Mouse (Mus musculus): ENCODE data around the gene Nrxn1. TPM values are rescaled to one million over a fixed set of nuclear protein-coding genes. Genes with fewer than 3 reads are reported as not detected.

The Nrxn1 gene
- total RNA-seq, 2 experiments from 2014 or later: 660 to 736 TPM

DNA sequence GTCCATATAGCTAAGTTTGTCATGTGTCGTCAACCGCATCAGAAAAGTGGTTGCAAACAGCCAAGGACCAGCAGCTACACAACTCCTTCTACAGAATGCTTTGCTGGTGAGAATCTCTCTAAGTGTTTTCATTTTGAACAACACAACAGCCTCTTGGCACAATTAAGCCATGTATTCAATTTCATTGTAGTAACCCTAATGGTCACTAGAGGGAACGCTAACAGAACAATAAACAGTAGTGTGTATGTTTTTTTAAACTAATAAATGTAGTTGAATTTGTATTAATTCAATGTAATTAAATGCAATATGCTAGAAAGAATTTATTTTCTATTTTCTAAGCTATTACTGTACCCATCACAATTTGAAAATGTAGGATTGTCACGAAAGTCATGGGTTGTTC lies 471.0 kb downstream of the Nrxn1 start:
- intact Hi-C loops (cut with DNase I): loop anchor here (10.0 kb wide), 2 partner anchors 183 to 463 kb away; no protein-coding TSS in a partner anchor
- no peak for DNase-seq (ENCODE audit: low spot score in 2 of 2)

DNA sequence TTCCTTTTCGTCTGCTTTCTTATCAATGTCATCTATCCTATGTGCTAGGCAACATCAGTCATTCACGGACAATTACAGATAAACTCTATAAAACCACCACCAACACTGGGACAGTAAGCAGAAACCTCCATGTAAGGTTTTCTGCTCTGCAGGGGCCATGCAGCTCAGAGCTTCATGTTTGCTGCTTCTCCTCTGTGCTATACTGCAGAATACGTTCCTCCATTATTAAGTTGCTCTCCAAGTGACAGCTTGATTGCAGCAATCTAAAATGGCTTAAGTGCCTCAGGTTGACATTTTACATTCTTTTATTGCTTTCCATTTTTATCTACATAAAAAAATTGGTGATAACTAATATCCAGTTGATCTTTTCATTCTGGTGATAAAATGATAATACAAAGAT lies 477.9 kb downstream of the Nrxn1 start:
- no peak for DNase-seq (ENCODE audit: low spot score in 2 of 2)
- intact Hi-C loops (cut with DNase I): no loop called here

DNA sequence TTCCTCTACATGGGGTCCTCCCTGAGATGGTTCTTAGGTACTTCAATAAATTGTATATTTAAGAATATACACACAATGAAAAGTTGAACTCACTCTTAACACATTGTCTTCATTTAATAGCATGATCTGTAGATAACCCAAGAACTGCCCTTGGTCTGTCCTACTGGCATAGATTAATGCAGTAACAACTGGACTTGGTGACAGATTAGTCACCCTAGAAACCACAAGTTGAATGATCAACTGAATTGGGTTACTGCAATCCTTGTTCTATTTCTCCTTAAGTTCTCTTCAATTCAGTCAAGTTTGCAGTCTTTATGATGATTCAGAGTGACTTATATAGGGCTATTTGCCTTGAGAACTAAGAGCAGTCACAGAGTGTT lies 485.5 kb downstream of the Nrxn1 start:
- intact Hi-C loops (cut with DNase I): no loop called here
- DNase-seq (ENCODE audit: low spot score in 2 of 2): no peak

DNA sequence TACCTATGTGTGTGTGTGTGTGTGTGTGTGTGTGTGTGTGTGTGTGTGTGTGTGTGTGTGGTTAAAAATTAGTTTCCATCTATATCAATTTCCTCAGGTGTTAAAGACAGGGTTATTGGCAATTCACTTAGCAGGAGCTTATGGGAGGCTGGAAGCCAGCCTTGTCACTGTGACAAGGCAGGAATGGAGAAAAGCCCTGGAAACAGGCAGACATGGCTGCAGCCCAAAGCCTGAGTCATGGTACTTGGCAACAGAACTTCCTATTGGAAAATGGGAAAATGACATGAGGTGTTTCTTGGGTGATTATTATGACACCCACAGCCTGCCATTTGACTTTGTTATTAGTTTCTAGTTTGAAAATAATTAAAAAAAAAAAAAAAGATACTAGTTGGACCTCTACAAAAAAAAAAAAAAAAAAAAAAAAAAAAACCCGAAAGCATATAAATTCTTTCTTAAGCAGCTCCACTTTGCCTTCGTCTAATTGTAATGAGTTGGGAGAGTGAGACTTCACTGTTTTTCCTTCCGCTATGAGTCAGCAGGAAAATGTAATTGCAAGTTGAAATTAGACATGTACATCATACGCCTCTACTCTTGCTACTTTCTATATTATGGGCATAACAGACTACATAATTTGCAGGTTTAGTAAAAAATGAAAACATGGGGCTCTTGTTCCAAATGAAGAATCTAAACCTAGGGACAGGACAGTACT lies 486.0 kb downstream of the Nrxn1 start:
- DNase-seq (ENCODE audit: low spot score in 2 of 2): peak; percentile 69 to 72
- intact Hi-C loops (cut with DNase I): no loop called here

DNA sequence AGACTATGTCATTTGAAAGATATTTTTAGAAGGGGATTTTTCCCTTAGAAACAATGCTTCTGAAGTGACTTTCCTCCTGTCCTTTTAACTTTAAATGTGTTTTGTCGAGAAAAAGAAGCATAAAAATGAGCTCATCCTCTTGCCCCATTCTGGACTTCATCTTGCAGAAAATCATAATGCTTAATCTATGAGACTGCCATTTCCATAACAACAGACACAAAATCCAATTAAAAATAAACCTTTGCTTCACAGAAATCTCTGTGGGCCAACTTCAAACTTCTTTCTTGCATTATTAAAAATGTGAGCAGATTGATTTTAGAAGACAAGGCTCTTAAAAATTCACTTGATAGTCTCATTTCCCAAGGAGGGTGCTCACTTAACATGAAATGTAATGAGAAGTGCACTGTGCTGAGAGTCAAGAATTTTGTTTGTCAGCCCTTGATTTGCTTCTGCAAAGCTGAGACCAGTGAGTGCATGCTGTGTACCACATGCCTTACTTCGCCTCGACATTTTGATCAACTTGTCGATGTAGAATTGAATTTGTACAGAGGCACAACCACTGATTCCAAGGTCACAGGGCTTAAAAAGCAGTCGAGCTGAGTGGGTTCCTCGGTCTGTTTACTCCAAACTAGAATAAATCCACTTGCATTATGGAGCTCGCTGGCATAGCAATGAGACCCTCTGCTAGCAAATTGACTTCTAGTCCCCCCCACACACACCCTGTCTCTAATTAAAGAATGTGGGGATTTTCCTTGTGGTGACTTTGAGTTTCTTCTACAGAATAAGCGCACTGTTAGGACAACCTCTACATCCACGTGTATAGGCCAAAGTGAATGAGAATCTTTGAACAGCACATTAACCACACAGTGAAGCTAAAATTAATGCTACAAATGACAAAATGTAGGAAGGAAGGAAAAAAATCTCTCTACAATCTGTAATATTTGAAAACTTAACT lies 493.0 kb downstream of the Nrxn1 start:
- intact Hi-C loops (cut with DNase I): no loop called here

DNA sequence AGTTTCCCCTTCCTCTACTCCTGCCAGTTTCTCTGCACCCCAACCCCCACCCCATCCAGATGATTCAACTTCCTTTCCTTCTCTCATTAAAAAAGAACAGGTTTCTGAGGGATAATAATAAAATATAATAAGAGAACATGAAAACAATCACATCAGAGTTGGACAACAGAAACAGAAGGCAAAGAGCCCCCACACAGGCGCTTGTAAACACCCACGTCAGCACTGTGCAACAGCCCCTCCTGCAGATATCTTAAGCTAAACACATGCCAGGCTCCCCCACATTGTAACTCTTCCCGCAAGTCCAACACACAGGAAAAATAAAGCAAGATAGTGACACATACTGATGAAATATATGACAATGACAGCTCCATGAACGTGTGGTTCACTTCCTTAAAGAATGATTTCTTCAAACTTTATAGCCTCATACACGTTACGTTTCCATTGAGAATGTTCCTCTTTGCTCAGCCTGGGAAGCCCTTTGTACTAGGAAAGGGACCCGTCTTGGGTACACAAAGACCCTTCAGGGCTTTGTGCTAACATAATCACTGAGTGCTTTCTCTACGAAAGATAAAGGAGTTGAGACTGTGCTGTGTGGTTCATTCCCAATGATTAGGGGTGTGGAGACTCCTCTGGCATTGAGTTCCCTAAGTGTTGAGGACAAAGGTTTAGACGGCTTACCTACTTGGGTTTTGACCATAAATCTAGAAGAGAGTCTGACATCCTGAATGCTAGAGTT lies 497.9 kb downstream of the Nrxn1 start:
- intact Hi-C loops (cut with DNase I): no loop called here
- DNase-seq (ENCODE audit: low spot score in 2 of 2): peak in 1 of 2 experiments; percentile 33

More for the DNA sequence above, 493.0 kb downstream of the Nrxn1 start:
- no peak for DNase-seq (ENCODE audit: low spot score in 2 of 2)

DNA sequence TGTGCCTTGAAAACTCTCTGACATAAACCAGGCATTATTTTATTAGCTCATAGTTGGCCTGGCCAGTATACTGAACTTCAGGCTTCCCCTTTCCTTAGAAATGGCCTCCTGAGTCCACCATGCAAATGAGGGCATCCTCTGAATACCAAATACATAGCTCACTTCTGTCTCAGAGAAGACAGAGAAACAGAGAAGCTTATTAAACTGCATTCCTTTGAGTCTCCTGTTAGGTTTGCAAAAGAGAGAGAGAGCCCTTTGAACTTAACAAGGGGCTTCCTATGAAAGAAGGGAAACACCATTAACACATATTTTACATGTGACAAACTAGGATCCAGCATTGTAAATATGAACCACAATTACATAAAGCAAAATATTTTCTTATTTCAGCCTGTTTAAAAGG lies 506.0 kb downstream of the Nrxn1 start:
- DNase-seq (ENCODE audit: low spot score in 2 of 2): no peak
- intact Hi-C loops (cut with DNase I): loop anchor here (10.0 kb wide), 1 partner anchor 1632 kb away; no protein-coding TSS in a partner anchor

DNA sequence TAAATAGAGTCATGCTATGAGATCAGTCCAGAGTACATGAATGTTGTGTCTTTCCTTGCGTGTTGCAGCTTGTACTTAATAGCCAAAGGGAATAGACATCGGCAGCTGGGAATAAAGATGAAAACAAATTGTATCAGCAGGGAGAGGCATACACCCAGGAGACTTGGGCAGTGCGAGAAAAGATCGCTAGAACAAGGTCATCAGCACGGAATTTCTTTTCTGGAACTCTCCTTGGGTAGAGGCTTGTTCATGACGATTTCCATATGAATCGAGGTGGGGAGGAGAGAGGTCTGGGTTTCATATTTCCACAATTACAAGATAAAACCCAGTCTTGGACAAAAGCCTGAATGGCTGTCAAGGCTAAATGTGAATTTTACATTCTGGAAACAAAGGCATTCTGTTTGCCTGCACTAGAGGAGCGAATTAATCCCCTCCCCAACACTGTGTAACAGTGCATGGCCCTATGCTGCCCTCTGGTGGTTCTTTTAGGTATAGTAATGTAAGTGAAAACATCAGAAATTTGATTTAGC lies 508.1 kb downstream of the Nrxn1 start:
- intact Hi-C loops (cut with DNase I): loop anchor here (5.0 to 10.0 kb wide), 3 partner anchors 132 to 1630 kb away; no protein-coding TSS in a partner anchor
- peak; percentile 75 to 90 for DNase-seq (ENCODE audit: low spot score in 2 of 2)

DNA sequence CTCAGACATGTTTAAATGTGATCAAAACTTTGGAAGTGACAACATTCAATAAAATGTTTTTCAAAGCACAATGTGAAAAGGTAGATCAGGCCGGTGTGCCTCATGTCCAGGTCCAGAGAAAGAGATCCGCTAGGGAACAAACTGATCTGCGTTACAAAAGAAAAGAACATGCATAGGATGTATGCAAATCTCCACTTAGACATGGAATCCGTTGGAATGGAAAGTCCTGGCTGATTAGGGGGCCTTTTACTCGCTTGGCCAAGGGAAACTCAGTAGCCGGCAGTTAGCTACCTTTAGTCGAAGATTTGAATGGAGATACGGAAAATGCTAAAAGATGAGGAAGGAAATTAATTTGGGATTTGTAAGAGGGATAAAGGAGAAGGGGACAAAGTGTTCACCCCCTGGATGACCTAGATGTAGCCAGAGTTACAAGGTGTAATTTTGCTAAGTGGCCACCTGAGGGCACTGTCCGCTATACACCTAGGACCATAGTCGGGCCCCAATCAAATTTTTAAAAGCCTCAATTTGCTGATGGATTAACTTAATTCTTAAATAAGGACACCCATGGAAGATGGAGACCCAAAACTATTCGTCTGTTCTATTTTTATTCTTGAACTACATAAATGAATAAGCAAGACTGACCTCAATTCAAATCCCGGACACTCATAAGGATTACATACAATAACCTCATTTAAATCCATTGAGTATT lies 508.9 kb downstream of the Nrxn1 start:
- intact Hi-C loops (cut with DNase I): loop anchor here (5.0 to 10.0 kb wide), 3 partner anchors 132 to 1629 kb away; no protein-coding TSS in a partner anchor
- DNase-seq (ENCODE audit: low spot score in 2 of 2): no peak

DNA sequence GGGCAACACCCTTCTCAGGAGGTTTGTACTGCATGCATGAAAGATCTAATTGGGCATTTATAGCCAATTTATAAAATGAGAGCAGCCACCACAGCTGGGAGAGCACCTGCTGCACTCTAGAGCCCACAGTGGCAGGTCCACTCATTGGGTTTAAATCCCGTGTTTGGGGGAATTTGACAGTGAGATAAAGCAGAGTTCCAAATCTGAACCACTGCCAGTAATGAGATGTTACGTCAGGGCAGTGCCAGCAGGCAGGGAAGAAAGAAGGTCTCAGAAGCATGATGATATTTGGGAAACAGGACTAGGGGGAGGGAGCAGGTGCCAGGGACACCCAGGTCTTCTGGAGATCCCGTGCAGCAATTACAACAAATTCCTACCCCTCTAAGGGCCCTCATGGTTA lies 509.7 kb downstream of the Nrxn1 start:
- intact Hi-C loops (cut with DNase I): loop anchor here (5.0 to 10.0 kb wide), 3 partner anchors 131 to 1628 kb away; no protein-coding TSS in a partner anchor
- peak in 1 of 2 experiments; percentile 31 for DNase-seq (ENCODE audit: low spot score in 2 of 2)

DNA sequence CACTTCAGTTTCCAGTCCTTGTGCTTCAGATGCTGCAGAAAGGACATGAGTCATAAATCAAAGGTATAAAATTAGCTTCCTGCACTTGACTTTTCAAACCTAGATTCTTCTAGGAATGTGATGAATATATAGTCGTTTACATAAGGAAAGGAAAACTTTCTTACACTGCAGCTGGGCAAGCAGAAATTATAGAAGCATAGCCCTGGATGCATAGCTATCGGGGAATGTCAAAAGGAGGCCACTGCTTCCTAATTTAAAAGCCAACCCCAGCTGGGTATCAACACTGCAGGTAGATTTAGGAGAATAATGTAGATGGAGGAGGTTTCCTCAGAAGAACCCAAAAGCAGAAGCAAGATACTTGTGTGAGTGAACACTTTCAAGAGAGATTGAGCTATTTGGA lies 523.0 kb downstream of the Nrxn1 start:
- no peak for DNase-seq (ENCODE audit: low spot score in 2 of 2)

DNA sequence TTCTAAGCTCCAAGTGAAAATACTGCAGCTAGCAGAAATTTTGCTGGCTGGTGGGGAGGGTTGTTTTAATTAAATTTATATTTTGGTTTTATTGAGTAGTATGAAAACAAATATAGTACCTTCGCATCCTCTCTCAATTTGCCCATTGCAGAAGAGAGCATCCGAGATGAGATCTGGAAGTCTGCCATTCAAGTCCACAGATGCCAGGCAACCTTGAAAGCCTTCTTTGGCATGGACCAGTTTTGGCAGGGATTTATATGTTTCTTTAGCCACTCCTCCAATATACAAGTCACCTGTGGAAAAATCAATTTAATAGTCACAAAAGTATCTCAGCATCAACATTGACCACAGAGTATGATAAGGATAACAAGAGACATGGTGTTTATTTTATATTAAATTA lies 527.7 kb downstream of the Nrxn1 start:
- intact Hi-C loops (cut with DNase I): no loop called here
- DNase-seq (ENCODE audit: low spot score in 2 of 2): no peak

More for the DNA sequence above, 523.0 kb downstream of the Nrxn1 start:
- intact Hi-C loops (cut with DNase I): no loop called here

DNA sequence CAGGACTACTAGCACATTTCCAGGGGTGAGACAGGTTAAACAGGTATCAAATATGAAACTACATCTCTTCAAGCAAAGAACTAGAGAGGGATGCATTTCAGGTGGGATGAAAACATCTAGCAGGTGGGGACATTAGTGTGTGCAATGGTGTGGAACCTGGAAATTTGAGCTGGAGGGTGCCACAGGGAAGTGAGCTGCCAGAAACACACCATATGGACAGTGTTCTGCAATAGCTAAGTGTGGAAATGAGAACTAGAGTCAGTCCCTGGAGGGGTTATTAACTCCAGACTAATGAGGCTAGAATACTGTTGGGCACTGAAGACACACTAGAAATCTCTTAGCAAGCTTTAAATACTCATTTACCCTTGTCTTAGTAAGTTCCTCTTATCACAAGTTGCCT lies 536.5 kb downstream of the Nrxn1 start:
- no peak for DNase-seq (ENCODE audit: low spot score in 2 of 2)
- intact Hi-C loops (cut with DNase I): no loop called here

DNA sequence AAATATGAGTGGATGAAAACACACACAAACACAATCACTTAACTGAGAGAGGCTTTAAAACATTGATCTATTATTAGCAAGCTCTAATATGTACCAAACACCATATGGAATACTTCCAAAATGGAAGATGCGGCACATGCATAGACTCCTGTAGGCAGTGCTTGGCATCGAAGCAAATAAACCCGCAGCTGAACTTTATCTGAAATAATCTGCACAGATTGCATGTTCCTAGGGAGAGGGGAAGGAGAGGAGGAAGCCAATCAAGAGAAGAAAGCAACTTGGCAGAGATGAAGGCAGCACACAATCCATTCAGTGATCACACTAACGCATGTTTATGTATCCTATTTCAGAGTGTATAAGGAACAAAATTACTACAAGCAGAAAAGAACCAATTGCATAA lies 542.5 kb downstream of the Nrxn1 start:
- peak in 1 of 2 experiments; percentile 28 for DNase-seq (ENCODE audit: low spot score in 2 of 2)
- intact Hi-C loops (cut with DNase I): no loop called here

DNA sequence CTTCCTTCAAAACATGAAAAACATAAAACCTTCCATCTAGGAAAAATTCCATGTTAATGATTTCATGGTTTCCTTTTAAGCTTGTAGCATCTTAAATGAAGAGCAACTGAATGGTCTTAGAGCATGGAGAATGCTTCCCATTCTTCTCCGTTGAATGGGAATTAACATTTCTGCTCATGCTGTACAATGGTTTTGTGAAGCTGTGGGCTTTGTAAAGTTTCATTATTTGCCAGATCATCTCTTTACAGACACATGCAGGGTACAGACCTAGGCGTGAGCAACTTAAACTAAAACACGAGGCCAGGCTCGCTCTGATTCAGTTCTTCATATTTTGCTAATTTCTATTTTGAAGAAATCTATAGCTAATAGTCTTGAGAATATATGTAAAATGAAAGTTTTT lies 546.1 kb downstream of the Nrxn1 start:
- intact Hi-C loops (cut with DNase I): no loop called here
- DNase-seq (ENCODE audit: low spot score in 2 of 2): no peak

DNA sequence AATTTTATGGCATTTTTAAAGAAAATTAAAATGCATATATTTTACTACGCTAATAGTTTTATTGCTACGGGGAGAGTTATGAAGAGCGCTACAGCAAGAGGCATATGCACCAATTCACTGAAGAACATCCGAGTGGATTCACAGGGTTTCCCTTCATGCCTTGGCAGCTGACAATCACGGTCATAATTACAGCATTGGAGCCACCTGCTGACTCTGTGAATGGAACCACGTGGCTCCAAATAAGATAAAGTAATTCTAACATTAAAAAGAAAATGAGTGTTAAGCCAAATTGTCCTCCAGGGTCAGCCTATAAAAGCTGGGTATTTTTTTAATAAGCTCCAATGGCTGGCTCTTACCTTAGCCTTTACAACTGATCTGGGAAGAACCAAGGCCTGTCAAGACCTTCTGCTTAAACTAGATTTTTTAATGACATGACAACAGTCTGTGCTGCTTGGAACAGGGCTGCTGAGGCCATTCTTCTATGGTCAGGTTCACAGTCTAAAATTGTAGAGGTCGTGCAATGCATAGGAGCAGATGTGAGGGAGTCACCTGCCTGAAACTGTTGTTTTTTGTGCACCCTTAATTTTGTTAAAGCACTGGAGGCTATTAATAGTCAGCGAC lies 548.1 kb downstream of the Nrxn1 start:
- DNase-seq (ENCODE audit: low spot score in 2 of 2): no peak
- intact Hi-C loops (cut with DNase I): no loop called here

DNA sequence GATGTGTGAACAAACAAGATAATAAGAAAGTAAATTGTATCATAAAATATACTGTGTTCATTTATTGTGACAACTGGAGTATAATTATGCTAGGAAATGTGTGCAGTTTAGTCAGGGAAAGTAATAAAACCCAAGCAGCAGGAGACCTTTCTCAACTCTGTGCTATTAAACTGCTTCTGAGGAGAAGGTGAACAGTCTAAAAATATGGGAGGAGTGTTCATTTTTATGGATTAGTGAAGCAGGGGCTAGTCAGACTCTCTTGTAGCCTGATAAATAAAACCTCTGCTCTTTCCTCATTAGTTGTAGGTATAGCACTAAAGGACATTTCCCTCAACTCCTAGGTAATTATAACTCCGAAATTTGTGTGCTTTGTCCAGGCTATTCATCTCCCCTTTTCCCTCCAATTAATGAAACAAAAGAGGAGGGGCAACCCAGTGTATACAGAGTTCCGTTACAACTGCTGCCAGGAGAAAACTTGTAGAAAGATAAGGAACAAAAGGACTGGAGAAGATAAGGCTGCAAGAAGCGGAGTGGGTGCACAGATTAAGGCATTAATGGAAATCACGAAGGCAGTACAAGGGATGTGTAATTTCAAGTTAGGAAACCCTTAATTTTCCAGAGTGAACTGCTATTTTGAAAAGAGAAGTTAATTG lies 548.8 kb downstream of the Nrxn1 start:
- intact Hi-C loops (cut with DNase I): no loop called here
- no peak for DNase-seq (ENCODE audit: low spot score in 2 of 2)

DNA sequence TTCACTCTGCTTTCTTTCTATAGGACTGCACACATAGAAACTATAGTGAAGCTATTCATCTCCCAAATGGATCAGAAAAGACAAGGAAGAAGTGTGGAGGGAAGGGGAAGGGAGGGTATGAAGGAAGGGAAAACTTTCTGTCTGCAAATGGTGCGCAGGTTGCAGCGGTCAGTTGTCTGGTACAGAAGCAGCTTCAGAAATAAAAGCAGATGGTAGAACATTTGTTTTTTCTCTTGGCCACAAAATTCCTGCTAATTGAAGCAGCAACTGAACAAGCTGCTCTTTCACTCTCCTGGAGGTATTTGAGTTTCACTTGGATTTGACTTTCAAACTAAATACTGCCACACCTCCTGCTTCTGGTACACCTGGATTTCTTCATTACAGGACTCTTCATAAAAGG lies 561.4 kb downstream of the Nrxn1 start:
- intact Hi-C loops (cut with DNase I): no loop called here
- peak in 1 of 2 experiments; percentile 14 for DNase-seq (ENCODE audit: low spot score in 2 of 2)

Measured in left cerebral cortex, postnatal 14 days (tissue).